Mouse (Mus musculus) olfactory bulb, adult 2 months (tissue): ENCODE data around the gene Zc3hav1.

Experiments used
- CTCF ChIP-seq: fragments of 200-500 bp; IDR thresholded peaks from 2 replicates; pipeline ENCODE4 v1.5.1; 2012; ENCODE audit warnings: low read depth, mild to moderate bottlenecking, low read length, moderate library complexity; ENCODE audit not compliant: insufficient read depth
- POLR2A ChIP-seq: fragments of 200-500 bp; IDR thresholded peaks from 2 replicates; pipeline ENCODE4 v1.6.1; 2012; ENCODE audit warnings: mild to moderate bottlenecking, low read depth, low read length, moderate library complexity; ENCODE audit not compliant: insufficient read depth

DNA sequence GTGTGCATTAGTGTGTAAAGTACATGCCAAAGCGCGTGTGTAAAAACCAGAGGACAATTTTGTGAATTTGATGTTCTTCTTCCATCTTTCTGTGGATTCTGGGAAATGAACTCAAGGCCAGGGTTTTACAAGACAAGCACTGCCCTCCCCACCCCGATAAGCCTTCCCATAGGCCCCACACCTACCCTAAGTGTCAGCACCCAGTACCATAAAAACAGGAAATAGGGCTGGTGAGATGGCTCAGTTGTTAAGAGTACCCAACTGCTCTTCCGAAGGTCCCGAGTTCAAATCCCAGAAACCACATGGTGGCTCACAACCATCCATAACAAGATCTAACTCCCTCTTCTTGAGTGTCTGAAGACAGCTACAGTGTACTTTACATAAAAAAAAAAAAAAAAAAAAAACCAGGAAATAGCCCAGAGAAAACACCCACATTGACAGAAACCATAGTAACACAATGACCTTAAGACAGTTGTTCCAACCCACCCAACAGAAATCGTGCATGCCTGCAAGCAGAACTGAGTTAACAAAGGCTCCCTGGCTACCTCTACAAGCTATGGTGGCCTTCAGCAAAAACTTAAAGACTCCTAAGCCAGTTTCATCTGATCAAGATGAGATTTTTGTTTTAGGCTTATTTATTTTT, 5.5 kb downstream of the Zc3hav1 start:
- TF ChIP-seq CTCF (no peak), POLR2A (no peak)
